Mouse (Mus musculus) macrophage (primary cell): ENCODE results near the gene Pcgf6. TPM values are rescaled to one million over a fixed set of nuclear protein-coding genes. Genes with fewer than 3 reads are reported as not detected.
"Not testable (repeated sequence)": the region's sequence is repeated elsewhere in the genome, so short reads cannot be mapped to it uniquely, and the experiment has no call there.

Experiments used
- H3K27ac ChIP-seq: fragments of 350-480 bp; formaldehyde crosslinking; 2 replicates; pipeline ENCODE4 v1.9.0; 2021
- H3K36me3 ChIP-seq: fragments of 350-480 bp; formaldehyde crosslinking; 2 replicates; pipeline ENCODE4 v1.9.0; 2021; ENCODE audit errors: inconsistent target
- H3K4me3 ChIP-seq: fragments of 350-480 bp; formaldehyde crosslinking; 2 replicates; pipeline ENCODE4 v1.9.0; 2021; ENCODE audit errors: inconsistent target
- H3K79me2 ChIP-seq: fragments of 350-480 bp; formaldehyde crosslinking; 2 replicates; pipeline ENCODE4 v1.9.0; 2021; ENCODE audit errors: inconsistent target
- WGBS: methylation state at CpG from one replicate; pipeline ENCODE4 v1.1.7; 2026; ENCODE audit warnings: inconsistent platforms; ENCODE audit not compliant: missing documents; 5-methylcytosine and 5-hydroxymethylcytosine counted together
- polyA plus RNA-seq: library from polyadenylated mRNA; stranded (reverse); fragments of 250-400 nt; gene quantifications from 3 replicates; pipeline ENCODE4 v1.2.4, GENCODE M21; 2018; ENCODE audit warnings: inconsistent platforms

Gene Pcgf6
- polyA plus RNA-seq, 1 experiment from 2014 or later, result 4.3 TPM

DNA sequence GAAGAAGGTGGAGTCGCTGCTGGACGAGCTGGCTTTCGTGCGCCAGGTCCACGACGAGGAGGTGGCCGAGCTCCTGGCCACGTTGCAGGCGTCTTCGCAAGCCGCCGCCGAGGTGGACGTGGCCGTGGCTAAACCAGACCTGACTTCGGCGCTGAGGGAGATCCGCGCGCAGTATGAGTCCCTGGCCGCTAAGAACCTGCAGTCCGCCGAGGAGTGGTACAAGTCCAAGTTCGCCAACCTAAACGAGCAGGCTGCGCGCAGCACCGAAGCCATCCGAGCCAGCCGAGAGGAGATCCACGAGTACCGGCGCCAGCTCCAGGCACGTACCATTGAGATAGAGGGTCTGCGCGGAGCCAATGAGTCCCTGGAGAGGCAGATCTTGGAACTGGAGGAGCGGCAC, 35.3 kb downstream of the Pcgf6 start:
- no peaks in the 10 kb centered on the region for H3K36me3 ChIP-seq
- 6% methylated on average over 37 of the region's 37 CpGs for WGBS
- no peak overlapping the region for H3K27ac ChIP-seq
- H3K4me3 ChIP-seq, result no peak overlapping the region
- no peaks in the 10 kb centered on the region for H3K79me2 ChIP-seq

DNA sequence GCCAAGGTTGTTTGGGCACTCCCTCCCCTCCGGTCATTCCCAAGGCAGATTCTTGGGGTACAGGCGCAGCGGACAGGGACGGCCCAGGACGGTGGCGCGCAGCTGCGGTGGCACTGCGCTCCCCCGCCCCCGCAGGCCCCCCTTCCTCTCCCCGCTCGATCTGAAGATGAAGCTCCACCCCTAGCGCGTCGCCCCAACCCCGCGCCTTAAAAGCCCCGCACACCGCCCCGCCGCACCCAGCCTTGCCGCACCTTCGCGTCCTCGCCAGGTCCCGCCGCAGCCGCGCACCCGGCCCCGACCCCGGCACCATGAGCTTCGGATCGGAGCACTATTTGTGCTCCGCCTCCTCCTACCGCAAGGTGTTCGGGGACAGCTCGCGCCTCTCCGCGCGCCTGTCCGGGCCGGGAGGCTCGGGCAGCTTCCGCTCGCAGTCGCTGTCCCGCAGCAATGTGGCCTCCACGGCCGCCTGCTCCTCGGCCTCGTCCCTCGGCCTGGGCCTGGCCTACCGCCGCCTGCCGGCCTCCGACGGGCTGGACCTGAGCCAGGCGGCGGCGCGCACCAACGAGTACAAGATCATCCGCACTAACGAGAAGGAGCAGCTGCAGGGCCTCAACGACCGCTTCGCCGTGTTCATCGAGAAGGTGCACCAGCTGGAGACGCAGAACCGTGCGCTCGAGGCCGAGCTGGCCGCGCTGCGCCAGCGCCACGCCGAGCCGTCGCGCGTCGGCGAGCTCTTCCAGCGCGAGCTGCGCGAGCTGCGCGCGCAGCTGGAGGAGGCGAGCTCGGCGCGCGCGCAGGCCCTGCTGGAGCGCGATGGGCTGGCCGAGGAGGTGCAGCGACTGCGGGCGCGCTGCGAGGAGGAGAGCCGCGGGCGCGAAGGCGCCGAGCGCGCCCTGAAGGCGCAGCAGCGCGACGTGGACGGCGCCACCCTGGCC, 36.0 kb downstream of the Pcgf6 start, which contains the start of the genes Ina and Nt5c2:
TSS of gene Ina (plus strand) at position 252 of the 935 bp plus-strand sequence.
TSS of gene Nt5c2 (minus strand) at position 707 of the 935 bp plus-strand sequence.
- H3K36me3 ChIP-seq, result no peaks in the 10 kb centered on the region
- 3% methylated on average over 72 of the region's 124 CpGs for WGBS
- H3K79me2 ChIP-seq, result no peaks in the 10 kb centered on the region
- H3K27ac ChIP-seq, result no peak within 1 kb of the TSS
- H3K4me3 ChIP-seq, result no peak within 1 kb of the TSS

- Histone ChIP-seq H3K79me2 (no peaks in the 10 kb centered on the region), H3K36me3 (no peaks in the 10 kb centered on the region), H3K27ac (no peak overlapping the region), H3K4me3 (no peak overlapping the region)
- WGBS, result 4% methylated on average over 11 of the region's 11 CpGs
Measured at GRCm38 (mm10) chr19:47014159-47014446, 36.6 kb downstream of the Pcgf6 start.

GRCm38 (mm10) chr19:47013340-47014158, 37.2 kb downstream of the Pcgf6 start:
- Histone ChIP-seq H3K79me2 (no peaks in the 10 kb centered on the region), H3K36me3 (no peaks in the 10 kb centered on the region), H3K4me3 (no peak overlapping the region), H3K27ac (no peak overlapping the region)
- 26% methylated on average over 20 of the region's 20 CpGs for WGBS

DNA sequence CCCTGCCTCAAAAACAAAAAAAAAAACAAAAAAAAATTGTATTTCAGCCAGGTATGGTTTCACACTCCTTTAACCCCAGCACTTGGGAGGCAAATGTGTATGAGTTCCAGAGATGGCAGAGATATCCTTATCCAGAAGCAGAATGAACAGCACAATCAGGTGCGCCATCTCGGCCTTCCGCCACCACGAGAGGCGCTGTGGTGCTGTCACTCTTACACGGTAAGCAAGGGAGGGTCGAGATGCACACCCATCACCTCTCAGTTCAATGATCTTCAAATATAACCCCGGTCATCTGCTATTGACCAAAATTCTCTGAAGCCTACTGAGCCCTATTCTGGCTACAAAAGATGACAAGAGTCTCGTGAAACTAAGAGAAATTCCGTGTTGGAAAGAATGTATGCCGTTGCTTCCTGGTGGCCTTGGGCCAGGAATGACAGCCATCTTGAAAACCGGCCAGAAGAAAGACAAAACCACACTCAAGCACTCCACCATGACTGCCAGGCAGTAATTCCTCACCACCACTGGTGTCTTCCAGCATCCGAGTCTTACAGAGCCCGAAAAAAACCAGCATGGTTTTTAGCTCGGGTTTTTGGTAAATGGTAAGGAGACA, 38.1 kb downstream of the Pcgf6 start:
- 89% methylated on average over 15 of the region's 15 CpGs for WGBS
- no peaks in the 10 kb centered on the region for H3K79me2 ChIP-seq
- no peaks in the 10 kb centered on the region for H3K36me3 ChIP-seq
- no peak overlapping the region for H3K4me3 ChIP-seq
- H3K27ac ChIP-seq, result no peak overlapping the region

DNA sequence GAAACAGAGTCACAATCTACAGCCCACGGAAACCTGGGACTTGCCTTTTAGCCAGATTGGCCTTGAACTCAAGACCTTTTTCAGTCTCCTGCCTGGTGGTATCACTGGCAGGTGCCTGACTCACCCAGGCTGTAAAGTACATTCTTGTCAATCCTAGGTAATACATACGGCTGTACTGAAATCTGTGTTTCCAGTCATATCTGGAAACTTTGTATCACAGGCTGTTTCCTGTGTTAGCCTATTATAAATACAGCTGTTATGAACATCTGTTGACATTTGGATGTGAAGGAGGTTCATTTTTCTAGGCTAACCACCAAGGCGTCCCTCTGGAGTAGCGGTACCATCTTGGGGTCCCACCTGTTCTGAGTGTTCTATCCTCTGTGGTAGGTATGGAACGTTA, 40.8 kb downstream of the Pcgf6 start:
- Histone ChIP-seq H3K79me2 (no peaks in the 10 kb centered on the region), H3K36me3 (no peaks in the 10 kb centered on the region), H3K27ac (no peak overlapping the region), H3K4me3 (no peak overlapping the region)
- 85% methylated on average over 5 of the region's 5 CpGs for WGBS

GRCm38 (mm10) chr19:47009420-47009819, 41.3 kb downstream of the Pcgf6 start:
- Histone ChIP-seq H3K79me2 (no peaks in the 10 kb centered on the region), H3K36me3 (no peaks in the 10 kb centered on the region), H3K4me3 (no peak overlapping the region), H3K27ac (no peak overlapping the region)
- 47% methylated on average over 7 of the region's 7 CpGs for WGBS

DNA sequence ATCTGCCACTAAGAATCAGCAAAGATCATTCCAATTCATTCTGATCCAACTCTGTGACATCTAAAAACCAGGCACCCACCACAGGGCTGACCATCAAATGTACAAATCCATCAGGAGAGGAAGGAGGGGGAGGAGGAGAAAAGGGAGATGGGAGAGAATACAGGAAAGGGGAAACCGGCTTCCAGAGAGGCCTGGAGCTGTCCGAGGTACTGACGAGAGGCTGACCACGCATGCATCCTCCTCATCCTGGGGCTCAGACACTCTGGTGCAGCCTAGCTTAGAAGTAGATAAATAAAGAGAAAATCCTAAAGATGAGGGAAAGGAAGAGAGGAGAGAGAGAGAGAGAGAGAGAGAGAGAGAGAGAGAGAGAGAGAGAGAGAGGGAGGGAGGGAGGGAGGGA, 44.4 kb downstream of the Pcgf6 start:
- no CpG with 5 or more reads among the region's 4 CpGs for WGBS
- H3K4me3 ChIP-seq, result no peak overlapping the region
- H3K36me3 ChIP-seq, result no peaks in the 10 kb centered on the region
- no peak overlapping the region for H3K27ac ChIP-seq
- no peaks in the 10 kb centered on the region for H3K79me2 ChIP-seq

- 57% methylated on average over 5 of the region's 5 CpGs for WGBS
- Histone ChIP-seq H3K79me2 (no peaks in the 10 kb centered on the region), H3K4me3 (no peak overlapping the region), H3K36me3 (no peaks in the 10 kb centered on the region), H3K27ac (no peak overlapping the region)
Measured at GRCm38 (mm10) chr19:47005873-47006272, 44.8 kb downstream of the Pcgf6 start.

DNA sequence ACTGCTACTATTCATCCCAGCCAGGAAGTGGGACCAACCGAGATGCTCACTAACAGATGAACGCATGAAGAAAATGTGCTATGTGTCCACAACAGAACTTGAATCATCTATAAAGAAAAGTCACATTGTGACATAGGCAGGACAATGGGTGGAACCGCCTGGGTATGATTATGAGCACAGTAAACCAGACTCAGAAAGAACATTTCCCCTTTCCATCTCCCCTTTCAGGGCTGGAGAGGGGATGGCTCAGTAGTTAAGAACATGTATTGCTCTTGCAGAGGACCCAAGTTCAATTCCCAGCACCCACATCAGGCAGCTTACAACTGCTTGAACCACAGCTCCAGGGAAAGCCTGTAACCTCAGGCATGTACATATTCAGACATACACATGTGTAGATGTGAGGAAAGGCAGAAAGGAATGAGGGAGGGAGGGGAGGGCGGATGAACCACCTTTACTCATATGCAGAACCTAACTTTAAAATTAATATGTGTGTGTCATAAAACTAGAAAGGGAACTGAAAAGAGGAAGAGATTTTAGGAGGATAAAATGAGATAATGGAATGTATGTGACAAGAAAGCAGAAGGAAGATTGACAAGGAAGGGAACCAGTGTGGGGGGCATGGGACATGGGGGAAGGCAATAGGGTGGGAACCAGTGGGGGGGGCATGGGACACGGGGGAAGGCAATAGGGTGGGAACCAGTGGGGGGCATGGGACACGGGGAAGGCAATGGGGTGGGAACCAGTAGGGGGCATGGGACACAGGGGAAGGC, 46.8 kb downstream of the Pcgf6 start:
- no peaks in the 10 kb centered on the region for H3K79me2 ChIP-seq
- 40% methylated on average over 6 of the region's 6 CpGs for WGBS

GRCm38 (mm10) chr19:47000357-47000756, 50.3 kb downstream of the Pcgf6 start:
- not testable (repeated sequence) for H3K4me3 ChIP-seq, H3K27ac ChIP-seq, H3K79me2 ChIP-seq, H3K36me3 ChIP-seq
- 94% methylated on average over 2 of the region's 3 CpGs for WGBS

More for the DNA sequence above, 46.8 kb downstream of the Pcgf6 start:
- Histone ChIP-seq H3K36me3 (no peaks in the 10 kb centered on the region), H3K4me3 (no peak overlapping the region), H3K27ac (peak overlapping the region; percentile 48)

GRCm38 (mm10) chr19:46999753-47000152, 51.0 kb downstream of the Pcgf6 start:
- WGBS, result 79% methylated on average over 6 of the region's 6 CpGs
- Histone ChIP-seq H3K79me2 (no peaks in the 10 kb centered on the region), H3K36me3 (no peaks in the 10 kb centered on the region), H3K27ac (no peak overlapping the region), H3K4me3 (no peak overlapping the region)

DNA sequence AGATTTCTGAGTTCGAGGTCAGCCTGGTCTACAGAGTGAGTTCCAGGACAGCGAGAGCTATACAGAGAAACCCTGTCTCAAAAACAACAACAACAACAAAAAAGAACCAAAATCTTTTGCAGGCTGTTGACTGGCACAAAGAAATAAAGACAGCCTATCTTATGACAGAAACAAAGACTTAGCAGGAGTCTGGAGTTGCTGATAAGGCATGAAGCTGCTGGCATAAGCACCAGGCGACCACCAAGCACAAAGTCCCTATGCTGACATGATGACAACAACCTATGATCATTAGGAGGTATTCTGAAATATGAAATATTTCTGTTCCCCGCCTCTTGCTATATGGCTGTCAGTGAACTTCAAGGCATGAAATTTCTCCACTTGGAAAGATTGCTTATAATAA, 51.8 kb downstream of the Pcgf6 start:
- 92% methylated on average over 4 of the region's 4 CpGs for WGBS
- Histone ChIP-seq H3K79me2 (no peaks in the 10 kb centered on the region), H3K36me3 (no peaks in the 10 kb centered on the region), H3K4me3 (no peak overlapping the region), H3K27ac (no peak overlapping the region)

- 84% methylated on average over 8 of the region's 8 CpGs for WGBS
- Histone ChIP-seq H3K36me3 (no peaks in the 10 kb centered on the region), H3K79me2 (no peaks in the 10 kb centered on the region), H3K27ac (no peak overlapping the region), H3K4me3 (no peak overlapping the region)
Measured at GRCm38 (mm10) chr19:46998168-46998870, 52.4 kb downstream of the Pcgf6 start.
